Mouse (Mus musculus): ENCODE measurements around the gene Usp20. TPM values are rescaled to one million over a fixed set of nuclear protein-coding genes. Genes with fewer than 3 reads are reported as not detected.

The Usp20 gene
- polyA plus RNA-seq, 1 experiment from 2014 or later: 12.4 TPM

GRCm38 (mm10) chr2:31057549-31058177 is 75.6 kb downstream of the Usp20 start:
- H3K4me1 ChIP-seq (ENCODE audit: insufficient read depth): no peaks in the 10 kb centered on the region
- H3K27ac ChIP-seq (ENCODE audit: low read depth): no peak overlapping the region
- no peaks in the 10 kb centered on the region for H3K27me3 ChIP-seq (ENCODE audit: insufficient read depth, low read length)
- ATAC-seq (ENCODE audit: insufficient read depth) (no peak), DNase-seq (no peak)
- no peak for TF ChIP-seq CTCF (IDR thresholded peaks at IDR 0.05; ENCODE audit: low read depth)
- no peak overlapping the region for H3K4me3 ChIP-seq (ENCODE audit: low read depth, low read length)
- peaks cover 47% of the 10 kb centered on the region for H3K36me3 ChIP-seq (ENCODE audit: insufficient read depth)
- no peak overlapping the region for H3K9ac ChIP-seq
- 74% methylated on average over 6 of the region's 6 CpGs for WGBS
- H3K9me3 ChIP-seq (ENCODE audit: low read depth, low read length): no peaks in the 10 kb centered on the region
- H3K4me2 ChIP-seq: no peak overlapping the region

- H3K36me3 ChIP-seq (ENCODE audit: insufficient read depth): peaks cover 46% of the 10 kb centered on the region
- DNase-seq (no peak), ATAC-seq (ENCODE audit: insufficient read depth) (no peak)
- H3K4me3 ChIP-seq (ENCODE audit: low read depth, low read length): no peak overlapping the region
- WGBS: 84% methylated on average over 4 of the region's 4 CpGs
- no peaks in the 10 kb centered on the region for H3K27me3 ChIP-seq (ENCODE audit: insufficient read depth, low read length)
- H3K4me2 ChIP-seq: no peak overlapping the region
- no peak overlapping the region for H3K27ac ChIP-seq (ENCODE audit: low read depth)
- H3K9ac ChIP-seq: no peak overlapping the region
- no peaks in the 10 kb centered on the region for H3K4me1 ChIP-seq (ENCODE audit: insufficient read depth)
- no peak for TF ChIP-seq CTCF (IDR thresholded peaks at IDR 0.05; ENCODE audit: low read depth)
- H3K9me3 ChIP-seq (ENCODE audit: low read depth, low read length): no peaks in the 10 kb centered on the region
Measured at GRCm38 (mm10) chr2:31058443-31058842, 76.4 kb downstream of the Usp20 start.

GRCm38 (mm10) chr2:31060271-31060670 is 78.2 kb downstream of the Usp20 start:
- Histone ChIP-seq H3K4me2 (no peak overlapping the region), H3K4me3 (ENCODE audit: low read depth, low read length) (no peak overlapping the region), H3K36me3 (ENCODE audit: insufficient read depth) (peaks cover 33% of the 10 kb centered on the region; the same call in 1 of the 2 replicates), H3K27ac (ENCODE audit: low read depth) (no peak overlapping the region), H3K27me3 (ENCODE audit: insufficient read depth, low read length) (no peaks in the 10 kb centered on the region), H3K9ac (no peak overlapping the region), H3K9me3 (ENCODE audit: low read depth, low read length) (no peaks in the 10 kb centered on the region), H3K4me1 (ENCODE audit: insufficient read depth) (no peaks in the 10 kb centered on the region)
- DNase-seq (no peak), ATAC-seq (ENCODE audit: insufficient read depth) (no peak)
- no peak for TF ChIP-seq CTCF (IDR thresholded peaks at IDR 0.05; ENCODE audit: low read depth)
- 90% methylated on average over 1 of the region's 1 CpGs for WGBS

GRCm38 (mm10) chr2:31060787-31061730 is 79.0 kb downstream of the Usp20 start:
- Histone ChIP-seq H3K9ac (no peak overlapping the region), H3K36me3 (ENCODE audit: insufficient read depth) (peaks cover 26% of the 10 kb centered on the region; the same call in 1 of the 2 replicates), H3K9me3 (ENCODE audit: low read depth, low read length) (no peaks in the 10 kb centered on the region), H3K27me3 (ENCODE audit: insufficient read depth, low read length) (no peaks in the 10 kb centered on the region), H3K4me3 (ENCODE audit: low read depth, low read length) (no peak overlapping the region), H3K4me1 (ENCODE audit: insufficient read depth) (no peaks in the 10 kb centered on the region), H3K27ac (ENCODE audit: low read depth) (no peak overlapping the region), H3K4me2 (no peak overlapping the region)
- DNase-seq: no peak
- no peak for ATAC-seq (ENCODE audit: insufficient read depth)
- TF ChIP-seq CTCF (IDR thresholded peaks at IDR 0.05; ENCODE audit: low read depth): no peak
- WGBS: 83% methylated on average over 28 of the region's 28 CpGs

- Histone ChIP-seq H3K9ac (no peak overlapping the region), H3K27ac (ENCODE audit: low read depth) (no peak overlapping the region), H3K4me3 (ENCODE audit: low read depth, low read length) (no peak overlapping the region), H3K4me1 (ENCODE audit: insufficient read depth) (no peaks in the 10 kb centered on the region), H3K9me3 (ENCODE audit: low read depth, low read length) (no peaks in the 10 kb centered on the region), H3K36me3 (ENCODE audit: insufficient read depth) (peaks cover 16% of the 10 kb centered on the region; the same call in 1 of the 2 replicates), H3K4me2 (no peak overlapping the region), H3K27me3 (ENCODE audit: insufficient read depth, low read length) (no peaks in the 10 kb centered on the region)
- ATAC-seq (ENCODE audit: insufficient read depth) (no peak), DNase-seq (no peak)
- WGBS: 83% methylated on average over 10 of the region's 10 CpGs
- TF ChIP-seq CTCF (IDR thresholded peaks at IDR 0.05; ENCODE audit: low read depth): no peak
Measured at GRCm38 (mm10) chr2:31061868-31062628, 80.0 kb downstream of the Usp20 start.

GRCm38 (mm10) chr2:31066019-31066789 is 84.1 kb downstream of the Usp20 start:
- Histone ChIP-seq H3K27ac (ENCODE audit: low read depth) (no peak overlapping the region), H3K36me3 (ENCODE audit: insufficient read depth) (0 out of 2 replicates have a peak, but pooled peaks cover 3% of the 10 kb centered on the region), H3K4me1 (ENCODE audit: insufficient read depth) (peaks cover 4% of the 10 kb centered on the region), H3K9me3 (ENCODE audit: low read depth, low read length) (no peaks in the 10 kb centered on the region), H3K4me2 (no peak overlapping the region), H3K27me3 (ENCODE audit: insufficient read depth, low read length) (no peaks in the 10 kb centered on the region), H3K9ac (no peak overlapping the region), H3K4me3 (ENCODE audit: low read depth, low read length) (no peak overlapping the region)
- DNase-seq (no peak), ATAC-seq (ENCODE audit: insufficient read depth) (no peak)
- no peak for TF ChIP-seq CTCF (IDR thresholded peaks at IDR 0.05; ENCODE audit: low read depth)
- WGBS: 78% methylated on average over 11 of the region's 11 CpGs

All from lung, embryonic 14.5 days (tissue).